Mouse (Mus musculus): Measurements from ENCODE around the gene Slc7a12. TPM values are rescaled to one million over a fixed set of nuclear protein-coding genes. Genes with fewer than 3 reads are reported as not detected.

The Slc7a12 gene
- not detected in 2 replicates for polyA plus RNA-seq (2014; fragmentation: Nextera tagmentation; extraction: Ambion mirVana)

DNA sequence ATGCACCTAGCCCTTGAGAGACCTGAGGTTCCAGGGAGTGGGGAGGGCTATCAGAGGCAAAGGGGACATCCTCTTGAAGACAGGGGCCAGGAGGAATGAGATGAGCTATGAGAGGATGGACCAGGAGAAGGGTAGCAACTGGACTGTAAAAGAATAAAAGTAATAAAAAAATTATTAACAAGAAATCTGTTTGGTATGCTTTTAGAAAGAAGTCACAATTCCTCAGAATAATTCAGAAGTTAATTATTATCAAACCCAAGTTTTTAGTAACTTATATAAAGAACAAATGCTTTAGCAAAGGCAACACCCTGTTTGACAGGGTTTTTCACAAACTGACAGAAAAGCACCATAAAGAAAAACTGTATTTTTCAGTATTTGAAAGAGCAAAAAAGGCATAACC, at the start of gene Slc7a12:
TSS of gene Slc7a12 (plus strand) at position 301 of the 400 bp plus-strand sequence.
- no peak within 1 kb of the TSS for H3K4me2 ChIP-seq (ENCODE audit: low read depth, low read length, severe bottlenecking)
- no peak within 1 kb of the TSS for H3K9ac ChIP-seq (ENCODE audit: low read length)
- no peak within 1 kb of the TSS for H3K27ac ChIP-seq (ENCODE audit: low read depth, low read length)
- no peaks in the 10 kb centered on the region for H3K36me3 ChIP-seq (ENCODE audit: control insufficient read depth, insufficient read depth, low read length)
- no peaks in the 10 kb centered on the region for H3K4me1 ChIP-seq (replicated peaks; ENCODE audit: control insufficient read depth, insufficient read depth, low read length)
- DNase-seq (ENCODE audit: low spot score) (no peak), ATAC-seq (replicated peaks; ENCODE audit: low FRiP score) (no peak)
- no peaks in the 10 kb centered on the region for H3K9me3 ChIP-seq (ENCODE audit: control insufficient read depth, low read length)
- no peaks in the 10 kb centered on the region for H3K27me3 ChIP-seq (ENCODE audit: control insufficient read depth, insufficient read depth, low read length)
- H3K4me3 ChIP-seq (ENCODE audit: low read depth, low read length): no peak within 1 kb of the TSS

DNA sequence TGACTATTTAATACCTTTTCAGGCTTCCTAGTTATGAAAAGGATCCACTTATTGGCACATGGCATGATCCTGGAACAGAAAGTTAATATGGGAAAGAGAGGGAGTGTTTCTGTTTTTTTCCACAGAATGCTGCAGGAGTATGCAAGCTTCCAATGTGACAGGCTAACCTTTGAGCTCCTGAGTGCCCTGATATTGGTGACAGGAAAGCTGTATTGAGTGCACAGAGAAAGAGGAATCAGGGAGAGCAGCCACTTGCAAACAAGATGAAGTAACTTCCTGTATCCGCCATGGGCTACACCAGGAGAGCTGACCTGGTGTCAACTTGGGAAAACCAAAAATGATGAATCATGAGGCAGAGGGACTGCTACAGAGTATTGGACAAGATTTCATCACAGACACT, 48.1 kb upstream of the Slc7a12 start:
- Histone ChIP-seq H3K9me3 (ENCODE audit: control insufficient read depth, low read length) (no peaks in the 10 kb centered on the region), H3K9ac (ENCODE audit: low read length) (no peak overlapping the region), H3K4me3 (ENCODE audit: low read depth, low read length) (no peak overlapping the region), H3K27ac (ENCODE audit: low read depth, low read length) (no peak overlapping the region), H3K27me3 (ENCODE audit: control insufficient read depth, insufficient read depth, low read length) (no peaks in the 10 kb centered on the region), H3K4me1 (replicated peaks; ENCODE audit: control insufficient read depth, insufficient read depth, low read length) (no peaks in the 10 kb centered on the region), H3K36me3 (ENCODE audit: control insufficient read depth, insufficient read depth, low read length) (no peaks in the 10 kb centered on the region), H3K4me2 (ENCODE audit: low read depth, low read length, severe bottlenecking) (no peak overlapping the region)
- 74% methylated on average over 1 of the region's 1 CpGs for WGBS
- ATAC-seq (replicated peaks; ENCODE audit: low FRiP score) (no peak), DNase-seq (ENCODE audit: low spot score) (no peak)

DNA sequence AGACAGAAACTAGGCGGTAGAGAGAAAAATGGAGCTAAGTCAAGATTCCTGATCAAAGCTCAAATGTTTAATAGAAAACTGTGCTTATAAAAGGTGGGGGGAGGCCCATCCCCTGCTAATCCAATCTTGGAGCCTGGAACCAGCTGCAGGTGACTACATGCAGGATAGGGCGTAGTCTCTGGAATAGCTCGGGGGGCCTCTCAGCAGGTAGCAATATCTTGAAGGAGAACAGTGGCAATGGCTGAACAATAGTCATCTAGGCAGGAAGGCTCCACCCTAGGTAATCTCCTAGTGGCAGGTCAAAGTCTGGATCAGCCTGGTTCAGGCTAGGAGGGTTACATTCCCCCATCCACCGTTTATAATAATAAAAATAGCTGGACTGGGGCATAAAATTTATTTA, 34.5 kb upstream of the Slc7a12 start:
- ATAC-seq (replicated peaks; ENCODE audit: low FRiP score): no peak
- no peaks in the 10 kb centered on the region for H3K36me3 ChIP-seq (ENCODE audit: control insufficient read depth, insufficient read depth, low read length)
- WGBS: 86% methylated on average over 4 of the region's 4 CpGs
- H3K4me3 ChIP-seq (ENCODE audit: low read depth, low read length): no peak overlapping the region
- no peaks in the 10 kb centered on the region for H3K27me3 ChIP-seq (ENCODE audit: control insufficient read depth, insufficient read depth, low read length)
- no peak for DNase-seq (ENCODE audit: low spot score)
- H3K4me2 ChIP-seq (ENCODE audit: low read depth, low read length, severe bottlenecking): no peak overlapping the region
- H3K4me1 ChIP-seq (replicated peaks; ENCODE audit: control insufficient read depth, insufficient read depth, low read length): no peaks in the 10 kb centered on the region
- H3K9ac ChIP-seq (ENCODE audit: low read length): no peak overlapping the region
- H3K27ac ChIP-seq (ENCODE audit: low read depth, low read length): no peak overlapping the region
- no peaks in the 10 kb centered on the region for H3K9me3 ChIP-seq (ENCODE audit: control insufficient read depth, low read length)

DNA sequence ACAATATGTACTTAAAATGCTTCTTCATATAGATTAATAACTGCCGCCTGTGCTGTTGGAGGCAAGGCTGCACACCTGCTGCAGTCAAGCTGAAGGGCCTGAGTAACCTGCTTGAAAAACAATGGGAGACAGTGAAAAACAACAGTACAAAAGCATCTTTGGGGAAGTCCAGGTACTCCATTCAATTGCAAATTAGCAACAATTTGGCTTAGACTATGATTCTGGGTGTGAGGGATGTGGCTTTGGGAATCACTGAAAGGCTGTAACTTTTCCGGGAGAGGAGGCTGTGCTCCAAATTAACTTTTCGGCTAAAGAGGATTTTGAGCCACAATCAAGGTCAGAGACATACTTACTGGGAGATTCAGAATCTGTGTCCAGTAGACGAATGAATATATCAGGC, 33.8 kb upstream of the Slc7a12 start:
- no peak for ATAC-seq (replicated peaks; ENCODE audit: low FRiP score)
- no peaks in the 10 kb centered on the region for H3K4me1 ChIP-seq (replicated peaks; ENCODE audit: control insufficient read depth, insufficient read depth, low read length)
- H3K4me2 ChIP-seq (ENCODE audit: low read depth, low read length, severe bottlenecking): no peak overlapping the region
- H3K27ac ChIP-seq (ENCODE audit: low read depth, low read length): no peak overlapping the region
- H3K36me3 ChIP-seq (ENCODE audit: control insufficient read depth, insufficient read depth, low read length): no peaks in the 10 kb centered on the region
- H3K4me3 ChIP-seq (ENCODE audit: low read depth, low read length): no peak overlapping the region
- no peaks in the 10 kb centered on the region for H3K27me3 ChIP-seq (ENCODE audit: control insufficient read depth, insufficient read depth, low read length)
- H3K9me3 ChIP-seq (ENCODE audit: control insufficient read depth, low read length): no peaks in the 10 kb centered on the region
- 93% methylated on average over 4 of the region's 4 CpGs for WGBS
- DNase-seq (ENCODE audit: low spot score): no peak
- H3K9ac ChIP-seq (ENCODE audit: low read length): no peak overlapping the region

Other genes with a start within 250 kb of the Slc7a12 start
- 380 and 478 TPM in 2 replicates for gene 1810022K09Rik, start 130.6 kb downstream of the Slc7a12 start, polyA plus RNA-seq (2014; fragmentation: Nextera tagmentation; extraction: Ambion mirVana)
- 1.8 and 2.1 TPM in 2 replicates for gene Car13, start 161.0 kb downstream of the Slc7a12 start, polyA plus RNA-seq (2014; fragmentation: Nextera tagmentation; extraction: Ambion mirVana)

Measured in forebrain, embryonic 11.5 days (tissue).